Mouse (Mus musculus) left cerebral cortex, adult 2 months (tissue): ENCODE data around the gene Ffar1. TPM values are rescaled to one million over a fixed set of nuclear protein-coding genes. Genes with fewer than 3 reads are reported as not detected.

Source experiments
- DNase-seq, 2 experiments: peaks; one replicate each; pipeline ENCODE4 v3.0.0; 2021 to 2022; ENCODE audit warnings: low spot score in 2 of 2, mixed read lengths in 1 of 2; ENCODE audit errors: extremely low spot score in 1 of 2
- H3K27ac ChIP-seq: fragments of 200-600 bp; 2 replicates; pipeline ENCODE4 v1.8.1; 2022
- H3K4me3 ChIP-seq: fragments of 200-600 bp; 2 replicates; pipeline ENCODE4 v1.8.1; 2022
- CTCF ChIP-seq: fragments of 200-600 bp; IDR thresholded peaks from 2 replicates; pipeline ENCODE4 v1.8.1; 2022; ENCODE audit warnings: antibody characterized with exemption, mild to moderate bottlenecking, moderate library complexity
- intact Hi-C: fragments of 180-260 bp; cut with DNase I; formaldehyde crosslinking; loops from one replicate; pipeline ENCODE4 v1.15.1; 2025
- total RNA-seq, 2 experiments: library from RNA; stranded (reverse); gene quantifications; 2 replicates each; pipeline ENCODE4 v1.2.3; 2021

Gene Ffar1
- total RNA-seq, 2 experiments from 2014 or later, result not detected

DNA sequence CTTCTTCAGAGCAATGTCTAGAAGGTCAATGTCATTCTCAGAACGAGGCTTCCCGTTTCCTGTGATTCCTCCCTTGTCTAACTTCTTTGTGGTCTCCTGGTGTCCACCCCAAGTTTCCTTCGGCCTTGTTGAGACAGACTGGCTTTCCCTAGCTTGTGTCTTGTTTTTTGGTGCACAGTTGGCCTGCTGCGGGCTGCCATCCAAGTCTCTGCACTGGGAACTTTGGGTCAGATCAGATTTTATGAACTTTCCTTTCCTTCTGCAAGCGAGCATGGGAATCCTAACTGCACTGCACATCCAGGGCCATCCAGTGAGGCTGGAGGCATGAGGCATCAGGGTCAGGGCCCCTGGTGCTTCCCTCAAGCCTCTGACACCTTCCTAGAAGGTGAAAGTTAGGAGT, 39.8 kb downstream of the Ffar1 start:
- H3K27ac ChIP-seq, result no peak overlapping the region
- DNase-seq, result no peak
- intact Hi-C loops, result no loop called here
- no peak overlapping the region for H3K4me3 ChIP-seq
- no peak for TF ChIP-seq CTCF

DNA sequence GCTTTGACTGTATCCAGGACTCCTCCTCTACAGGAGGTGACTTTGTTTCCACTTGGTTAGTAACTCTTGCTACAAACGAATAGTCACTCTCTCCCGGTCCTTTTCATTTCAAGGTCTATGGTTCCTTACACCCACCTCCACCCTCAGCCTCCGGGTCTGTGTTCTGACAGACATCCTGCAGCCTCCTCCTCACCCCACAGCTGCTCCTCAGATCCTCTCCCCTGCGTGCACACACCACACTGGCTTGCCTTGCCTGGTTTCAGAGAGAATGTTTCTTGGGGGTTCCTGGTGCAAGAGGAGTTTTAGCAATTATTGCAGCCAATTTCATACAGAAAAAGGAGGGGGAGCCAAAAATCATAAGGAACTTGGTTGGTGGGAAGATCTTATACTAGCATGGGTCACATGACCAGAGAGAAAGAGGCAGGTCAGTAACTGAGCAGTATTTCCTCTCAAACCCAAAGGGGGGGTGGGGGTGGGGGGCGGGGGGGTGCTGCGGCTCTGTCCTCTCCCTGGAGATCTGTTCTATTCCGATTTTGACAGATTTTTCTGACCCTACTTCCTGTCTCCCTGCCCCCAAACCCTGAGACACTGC, 40.4 kb downstream of the Ffar1 start:
- DNase-seq, result no peak

DNA sequence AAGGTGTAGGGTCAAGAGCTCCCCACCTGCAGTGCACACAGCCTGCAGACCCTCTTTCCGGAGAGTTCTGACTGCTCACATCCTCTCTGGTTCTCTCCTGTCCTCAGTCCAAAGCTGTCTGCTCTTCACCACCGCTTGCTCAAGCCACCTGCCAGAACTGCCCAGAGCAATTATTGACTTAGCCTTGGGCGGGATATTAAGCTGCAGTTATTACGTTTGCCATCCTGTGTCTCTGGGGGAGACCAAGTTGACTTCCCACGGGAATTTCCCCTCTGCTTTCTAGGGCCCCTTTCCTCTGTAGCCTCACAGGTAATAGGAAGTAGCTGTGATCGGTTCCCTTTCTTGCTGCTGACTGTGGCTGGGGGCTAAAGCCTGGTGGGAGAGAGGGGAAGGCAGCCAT, 41.2 kb downstream of the Ffar1 start:
- no peak for DNase-seq
- intact Hi-C loops, result no loop called here
- Histone ChIP-seq H3K4me3 (no peak overlapping the region), H3K27ac (no peak overlapping the region)
- no peak for TF ChIP-seq CTCF

More for the DNA sequence above, 40.4 kb downstream of the Ffar1 start:
- intact Hi-C loops, result no loop called here
- no peak overlapping the region for H3K27ac ChIP-seq
- no peak overlapping the region for H3K4me3 ChIP-seq
- no peak for TF ChIP-seq CTCF

DNA sequence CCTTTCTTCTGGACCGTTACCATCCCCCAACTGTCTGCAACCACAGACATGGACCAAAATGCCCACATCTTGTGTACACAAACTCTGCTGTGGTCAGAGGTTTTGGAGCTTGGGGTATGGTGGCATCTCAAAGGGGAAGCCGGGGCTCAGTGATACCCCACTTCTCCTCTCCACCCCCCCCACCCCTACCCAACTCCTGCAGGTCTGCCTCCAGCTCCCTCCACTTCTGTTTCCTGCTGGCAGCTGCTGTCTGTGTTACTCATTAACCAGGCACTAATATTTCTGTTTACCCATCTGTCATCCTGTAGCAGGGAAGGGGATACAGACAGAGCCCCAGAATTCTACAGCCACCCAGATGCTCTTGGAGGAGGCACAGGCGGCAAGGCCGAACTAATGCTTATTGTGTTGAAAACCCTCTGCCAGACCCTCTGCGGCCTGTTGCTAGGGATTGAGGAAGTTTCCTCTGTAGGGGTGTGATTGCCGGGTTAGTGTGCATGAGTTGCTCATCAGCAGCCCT, 49.0 kb downstream of the Ffar1 start:
- intact Hi-C loops, result no loop called here
- H3K4me3 ChIP-seq, result no peak overlapping the region
- DNase-seq, result no peak
- no peak overlapping the region for H3K27ac ChIP-seq
- TF ChIP-seq CTCF, result no peak

DNA sequence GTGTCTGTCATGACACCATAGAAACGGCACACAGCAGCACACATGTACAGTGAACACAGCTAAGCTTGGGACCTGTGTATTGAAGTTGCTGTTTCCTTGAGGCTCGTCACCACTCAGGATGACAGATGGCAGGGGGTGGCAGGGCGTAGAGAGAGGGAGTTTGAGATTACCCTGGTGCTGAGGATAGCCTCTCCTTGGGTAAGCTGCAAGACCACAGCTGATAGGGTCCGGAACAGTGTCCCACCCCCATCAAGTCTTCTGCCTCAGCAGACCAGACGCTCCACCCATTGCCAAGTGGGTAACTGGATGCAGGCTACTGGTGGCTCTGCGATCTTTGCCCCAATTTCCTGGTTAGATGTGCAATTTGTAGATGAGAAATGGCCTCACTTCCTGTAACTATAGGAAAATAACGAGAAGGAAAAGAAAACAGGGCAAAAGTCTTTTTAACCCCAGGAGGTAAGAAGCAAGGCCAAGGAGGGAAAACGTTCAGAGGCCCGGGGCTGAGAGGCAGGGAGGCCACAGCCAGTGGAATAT, 49.5 kb downstream of the Ffar1 start:
- DNase-seq, result no peak
- no peak for TF ChIP-seq CTCF
- Histone ChIP-seq H3K27ac (no peak overlapping the region), H3K4me3 (no peak overlapping the region)
- intact Hi-C loops, result no loop called here

DNA sequence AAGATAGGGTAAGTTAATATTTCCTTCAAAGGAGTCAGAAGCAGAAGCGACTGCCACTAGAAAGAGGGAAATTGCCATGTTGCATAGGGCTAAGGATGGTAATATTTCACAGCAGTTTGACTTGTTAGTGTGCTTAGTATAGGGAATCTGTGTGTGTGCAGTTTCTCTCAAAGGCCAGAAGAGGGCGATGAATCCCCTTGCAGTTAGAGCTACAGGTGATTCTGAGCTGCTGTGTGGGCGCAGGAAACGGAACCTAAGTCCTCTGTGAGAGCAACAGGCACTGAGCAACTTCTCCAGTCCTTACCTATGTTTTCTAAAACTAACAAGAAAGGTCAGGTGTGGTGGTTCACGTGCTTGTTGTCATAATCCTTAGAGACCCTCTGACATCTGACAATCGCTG, 51.0 kb downstream of the Ffar1 start:
- Histone ChIP-seq H3K27ac (no peak overlapping the region), H3K4me3 (no peak overlapping the region)
- intact Hi-C loops, result no loop called here
- no peak for DNase-seq
- peak; percentile 18; the same call in 1 of the 2 replicates for TF ChIP-seq CTCF

Other genes with a start within 250 kb of the Ffar1 start
- under 1 TPM; 0.48 to 0.96 TPM for gene Upk1a, start 248.7 kb downstream of the Ffar1 start, total RNA-seq
- gene Cox6b1, start 235.4 kb downstream of the Ffar1 start, total RNA-seq, result 100 to 1,000 TPM; 565 to 587 TPM
- gene Etv2, start 225.7 kb downstream of the Ffar1 start, total RNA-seq, result not detected
- 10 to 100 TPM; 67.7 to 67.8 TPM for gene Rbm42, start 211.2 kb downstream of the Ffar1 start, total RNA-seq
- 1 to 10 TPM; 4.7 to 5.2 TPM for gene Haus5, start 196.6 kb downstream of the Ffar1 start, total RNA-seq
- gene Pmis2, start 190.0 kb downstream of the Ffar1 start, total RNA-seq, result not detected
- not detected for gene 2200002J24Rik, start 162.6 kb downstream of the Ffar1 start, total RNA-seq
- gene Atp4a, start 149.4 kb downstream of the Ffar1 start, total RNA-seq, result under 1 TPM; 0.70 TPM
- 100 to 1,000 TPM; 119 to 127 TPM for gene Tmem147, start 132.0 kb downstream of the Ffar1 start, total RNA-seq
- not detected for gene Gapdhs, start 117.9 kb downstream of the Ffar1 start, total RNA-seq
- 1 to 10 TPM; 7.8 to 8.7 TPM for gene Sbsn, start 110.1 kb downstream of the Ffar1 start, total RNA-seq
- gene Dmkn, start 97.8 kb downstream of the Ffar1 start, total RNA-seq, result 1 to 10 TPM; 1.9 to 2.1 TPM
- not detected for gene Krtdap, start 73.7 kb downstream of the Ffar1 start, total RNA-seq
- not detected for gene Ffar2, start 37.8 kb downstream of the Ffar1 start, total RNA-seq
- not detected for gene Ffar3, start 5.4 kb downstream of the Ffar1 start, total RNA-seq
- not detected for gene Cd22, start 18.8 kb upstream of the Ffar1 start, total RNA-seq
- 10 to 100 TPM; 91.1 to 93.1 TPM for gene Mag, start 53.3 kb upstream of the Ffar1 start, total RNA-seq
- gene Hamp2, start 63.1 kb upstream of the Ffar1 start, total RNA-seq, result not detected
- not detected for gene Hamp, start 82.5 kb upstream of the Ffar1 start, total RNA-seq
- 100 to 1,000 TPM; 131 to 134 TPM for gene Usf2, start 95.2 kb upstream of the Ffar1 start, total RNA-seq
- gene Lsr, start 111.9 kb upstream of the Ffar1 start, total RNA-seq, result 10 to 100 TPM; 10.1 to 10.2 TPM
- under 1 TPM; 0.23 to 0.38 TPM for gene Fam187b, start 112.2 kb upstream of the Ffar1 start, total RNA-seq
- gene Fxyd5, start 180.9 kb upstream of the Ffar1 start, total RNA-seq, result 10 to 100 TPM; 34.1 to 39.0 TPM
- gene Fxyd7, start 189.9 kb upstream of the Ffar1 start, total RNA-seq, result 100 to 1,000 TPM; 174 to 184 TPM
- gene Fxyd1, start 195.6 kb upstream of the Ffar1 start, total RNA-seq, result 10 to 100 TPM; 72.8 to 79.1 TPM
- 10 to 100 TPM; 28.9 to 34.1 TPM for gene Lgi4, start 197.8 kb upstream of the Ffar1 start, total RNA-seq
- not detected for gene Fxyd3, start 215.1 kb upstream of the Ffar1 start, total RNA-seq